Mouse (Mus musculus) kidney, postnatal 14 days (tissue): Measurements from ENCODE around the gene Slco2b1.

ENCODE experiments used
- DNase-seq: peaks from one replicate; pipeline ENCODE4 v3.0.0; 2022; ENCODE audit warnings: mixed read lengths

Gene Slco2b1

GRCm38 (mm10) chr7:99692396-99692795 lies 18.7 kb downstream of the Slco2b1 start:
- no peak for DNase-seq

GRCm38 (mm10) chr7:99690819-99691218 lies 20.3 kb downstream of the Slco2b1 start:
- DNase-seq: no peak

- no peak for DNase-seq
These were observed 27.1 kb downstream of the Slco2b1 start for GRCm38 (mm10) chr7:99684086-99684485.

- DNase-seq: no peak
These were observed 30.4 kb downstream of the Slco2b1 start for GRCm38 (mm10) chr7:99680771-99681170.

- DNase-seq: no peak
These were observed 36.2 kb downstream of the Slco2b1 start for GRCm38 (mm10) chr7:99674890-99675289.

- DNase-seq: no peak
These were observed 36.9 kb downstream of the Slco2b1 start for GRCm38 (mm10) chr7:99674209-99674608.

GRCm38 (mm10) chr7:99673188-99673587 lies 38.0 kb downstream of the Slco2b1 start:
- no peak for DNase-seq

GRCm38 (mm10) chr7:99671544-99672435 lies 39.4 kb downstream of the Slco2b1 start:
- DNase-seq: no peak

- DNase-seq: no peak
These were observed 40.2 kb downstream of the Slco2b1 start for GRCm38 (mm10) chr7:99670915-99671314.

- DNase-seq: peak; percentile 59
These were observed 42.3 kb downstream of the Slco2b1 start for GRCm38 (mm10) chr7:99668802-99669201.

- DNase-seq: no peak
These were observed 44.0 kb downstream of the Slco2b1 start for GRCm38 (mm10) chr7:99667096-99667495.

GRCm38 (mm10) chr7:99665731-99666452 lies 45.2 kb downstream of the Slco2b1 start:
- DNase-seq: no peak

- DNase-seq: peak; percentile 37
These were observed 46.3 kb downstream of the Slco2b1 start for GRCm38 (mm10) chr7:99664571-99665485.

GRCm38 (mm10) chr7:99663507-99664220 lies 47.5 kb downstream of the Slco2b1 start:
- DNase-seq: no peak

GRCm38 (mm10) chr7:99662311-99662710 lies 48.8 kb downstream of the Slco2b1 start:
- DNase-seq: no peak

GRCm38 (mm10) chr7:99661571-99662230 lies 49.4 kb downstream of the Slco2b1 start:
- DNase-seq: no peak

GRCm38 (mm10) chr7:99661071-99661470 lies 50.1 kb downstream of the Slco2b1 start:
- no peak for DNase-seq

- DNase-seq: peak; percentile 80
These were observed 51.6 kb downstream of the Slco2b1 start for GRCm38 (mm10) chr7:99659379-99660029.

GRCm38 (mm10) chr7:99654244-99654643 lies 56.9 kb downstream of the Slco2b1 start:
- no peak for DNase-seq

- DNase-seq: no peak
These were observed 61.6 kb downstream of the Slco2b1 start for GRCm38 (mm10) chr7:99649585-99649984.

- DNase-seq: peak; percentile 72
These were observed 62.5 kb downstream of the Slco2b1 start for GRCm38 (mm10) chr7:99648623-99649022.
